Mouse (Mus musculus) heart, postnatal 0 days (tissue): ENCODE data around the gene Prep.

Experiments
- CTCF ChIP-seq: IDR thresholded peaks from 2 replicates; pipeline ENCODE4 v1.5.1; 2016; ENCODE audit warnings: antibody characterized with exemption, control low read depth, low read depth
- EP300 ChIP-seq: IDR thresholded peaks from 2 replicates; pipeline ENCODE4 v1.6.1; 2016; ENCODE audit warnings: antibody characterized with exemption, low read depth

- TF ChIP-seq CTCF (no peak), EP300 (no peak)
Observed at GRCm38 (mm10) chr10:45069557-45069956, 2.6 kb downstream of the Prep start.
